Mouse (Mus musculus) forebrain, embryonic 14.5 days (tissue): ENCODE measurements around the gene Cep164. TPM values are rescaled to one million over a fixed set of nuclear protein-coding genes. Genes with fewer than 3 reads are reported as not detected.

Experiments
- ATAC-seq: fragments of 200-750 bp; cut with Nextera tagmentation; 2 replicates; pipeline ENCODE4 v1.8.0; 2017; ENCODE audit warnings: mild to moderate bottlenecking, moderate library complexity
- DNase-seq: peaks from one replicate; pipeline ENCODE4 v3.0.0-alpha.2; 2015; ENCODE audit warnings: low spot score
- H3K27ac ChIP-seq: fragments of 300-500 bp; sonication (generic); 2 replicates; pipeline ENCODE4 v1.5.1; 2014; ENCODE audit warnings: low read depth, mild to moderate bottlenecking, control low read depth, low read length, moderate library complexity
- H3K27me3 ChIP-seq: fragments of 300-500 bp; sonication (generic); replicated peaks from 2 replicates; pipeline ENCODE4 v1.6.1; 2014; ENCODE audit warnings: low read length, control low read depth, mixed read lengths; ENCODE audit not compliant: control insufficient read depth, insufficient read depth
- H3K36me3 ChIP-seq: fragments of 300-500 bp; sonication (generic); 2 replicates; pipeline ENCODE4 v1.6.1; 2014; ENCODE audit warnings: low read length, control low read depth; ENCODE audit not compliant: control insufficient read depth, insufficient read depth
- H3K4me1 ChIP-seq: fragments of 300-500 bp; sonication (generic); 2 replicates; pipeline ENCODE4 v1.6.1; 2014; ENCODE audit warnings: antibody characterized with exemption, low read length, control low read depth; ENCODE audit not compliant: control insufficient read depth, insufficient read depth
- H3K4me2 ChIP-seq: fragments of 300-500 bp; sonication (generic); 2 replicates; pipeline ENCODE4 v1.6.1; 2014; ENCODE audit warnings: mild to moderate bottlenecking, control low read depth, low read length
- H3K4me3 ChIP-seq: fragments of 300-500 bp; sonication (generic); 2 replicates; pipeline ENCODE4 v1.5.1; 2014; ENCODE audit warnings: low read depth, low read length, control low read depth
- H3K9ac ChIP-seq: fragments of 300-500 bp; sonication (generic); 2 replicates; pipeline ENCODE4 v1.6.1; 2014; ENCODE audit warnings: mild to moderate bottlenecking, low read length, control low read depth, moderate library complexity
- H3K9me3 ChIP-seq: fragments of 300-500 bp; sonication (generic); replicated peaks from 2 replicates; pipeline ENCODE4 v1.6.1; 2016; ENCODE audit warnings: low read length, control low read depth, mixed read lengths; ENCODE audit not compliant: control insufficient read depth
- WGBS: fragments of 180-500 bp; shearing (Covaris S2); extraction: QIAGEN DNeasy Blood & Tissue Kit; methylation state at CpG from one replicate; pipeline ENCODE4 v1.1.7; 2014; 5-methylcytosine and 5-hydroxymethylcytosine counted together
- polyA plus RNA-seq: library from polyadenylated mRNA; unstranded; fragments of >200 nt; fragmentation: Nextera tagmentation; extraction: Ambion mirVana; gene quantifications from 2 replicates; pipeline ENCODE4 v1.2.1, GENCODE M21; 2014

Cep164 gene
- polyA plus RNA-seq, 1 experiment from 2014 or later = 7.7 TPM

DNA sequence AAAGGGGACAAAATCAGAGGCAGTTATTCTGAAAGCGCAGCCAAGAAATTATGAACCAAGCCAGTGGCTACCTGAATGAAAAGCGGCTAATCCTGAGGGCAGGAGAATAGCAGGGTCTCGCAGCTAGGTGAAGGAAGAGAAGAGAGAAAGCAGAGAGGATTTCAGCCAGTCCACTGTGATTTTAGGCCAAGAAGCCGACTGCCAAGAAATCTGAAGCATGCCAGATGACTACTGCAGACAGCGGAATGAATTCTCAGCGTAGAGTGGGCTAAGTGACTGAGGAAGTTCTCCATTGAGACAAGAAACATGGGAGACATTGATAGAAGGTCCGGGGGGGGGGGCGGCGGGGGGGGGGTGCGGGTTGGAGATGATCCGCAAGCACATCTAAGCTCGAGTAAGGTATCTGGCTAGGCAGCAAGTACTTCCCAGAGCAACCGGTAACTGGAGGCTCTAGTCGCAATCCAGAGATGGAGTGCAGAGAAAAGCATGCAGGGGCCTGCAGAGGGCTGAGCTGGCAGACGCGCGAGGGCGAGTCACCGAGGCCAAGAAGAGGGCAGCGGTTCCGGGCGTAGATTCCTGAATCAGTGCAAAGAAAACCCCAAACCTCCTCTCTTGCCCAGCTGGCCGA, 714 bp downstream of the Cep164 start:
- 0 out of 2 replicates have a peak, but pooled peaks cover 5% of the 10 kb centered on the region for H3K36me3 ChIP-seq
- H3K27me3 ChIP-seq = no peaks in the 10 kb centered on the region
- H3K4me3 ChIP-seq = peak overlapping the region; percentile 61
- DNase-seq = peak; percentile 34
- H3K9me3 ChIP-seq = no peaks in the 10 kb centered on the region
- peak overlapping the region; percentile 70 for H3K9ac ChIP-seq
- ATAC-seq = peak; percentile 38
- 0 out of 2 replicates have a peak, but pooled peaks cover 5% of the 10 kb centered on the region for H3K4me1 ChIP-seq
- H3K4me2 ChIP-seq = peak overlapping the region; percentile 93
- H3K27ac ChIP-seq = peak overlapping the region; percentile 28; the same call in 1 of the 2 replicates
- 5% methylated on average over 23 of the region's 23 CpGs for WGBS

DNA sequence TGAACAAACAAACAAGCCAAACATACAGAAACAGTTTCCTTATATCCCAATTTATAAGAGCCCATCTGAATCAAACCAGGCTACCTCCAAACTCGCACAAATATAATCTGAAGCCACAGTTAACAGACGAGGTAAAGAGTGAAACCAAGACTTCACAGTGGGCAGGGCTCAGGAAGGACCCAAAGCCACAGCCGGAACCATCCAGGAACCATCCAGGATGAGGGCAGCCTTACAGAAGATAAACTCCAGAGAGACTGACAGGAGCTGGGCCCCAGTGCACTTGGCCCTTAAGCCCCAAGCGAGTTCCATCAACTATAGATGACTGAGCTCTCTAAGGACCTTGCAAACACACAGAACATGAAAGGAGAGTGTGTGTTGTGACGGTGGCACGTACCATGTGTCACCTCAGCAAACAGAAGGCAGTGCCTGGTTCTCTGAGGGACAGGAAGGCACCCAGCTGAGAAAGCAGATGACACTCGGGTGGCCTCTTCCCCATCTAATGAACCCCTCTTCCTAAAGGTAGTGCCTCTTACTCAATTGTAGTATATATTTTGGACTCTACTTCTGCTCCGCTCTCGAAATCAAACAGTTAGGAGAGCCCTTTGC, 10.0 kb downstream of the Cep164 start:
- Histone ChIP-seq H3K9ac (no peak overlapping the region), H3K36me3 (peaks cover 27% of the 10 kb centered on the region; the same call in 1 of the 2 replicates), H3K9me3 (no peaks in the 10 kb centered on the region), H3K4me1 (peaks cover 4% of the 10 kb centered on the region; the same call in 1 of the 2 replicates), H3K27me3 (no peaks in the 10 kb centered on the region), H3K27ac (no peak overlapping the region), H3K4me2 (no peak overlapping the region), H3K4me3 (no peak overlapping the region)
- ATAC-seq = no peak
- 90% methylated on average over 9 of the region's 9 CpGs for WGBS
- no peak for DNase-seq

DNA sequence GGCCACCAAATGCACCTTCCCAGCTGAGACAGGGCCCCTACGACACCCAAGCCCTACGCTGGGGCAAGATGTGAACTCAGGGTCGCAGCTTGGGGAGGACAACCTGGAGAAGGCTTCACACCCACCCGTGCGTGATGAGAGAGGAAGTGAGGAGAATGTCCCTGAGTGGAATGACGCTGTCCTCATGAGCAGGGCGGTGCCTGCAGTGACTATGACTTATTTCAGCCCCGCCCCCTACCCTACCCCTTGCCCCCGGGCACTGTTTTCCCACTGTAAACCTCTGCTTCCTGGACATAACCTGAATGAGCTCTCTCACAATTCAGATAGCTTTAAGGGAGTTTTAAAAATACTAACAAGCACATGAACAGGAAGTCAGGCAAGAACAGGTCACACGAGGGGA, 13.0 kb downstream of the Cep164 start:
- peak overlapping the region; percentile 23; the same call in 1 of the 2 replicates for H3K27ac ChIP-seq
- no peaks in the 10 kb centered on the region for H3K9me3 ChIP-seq
- no peak overlapping the region for H3K4me3 ChIP-seq
- no peak overlapping the region for H3K4me2 ChIP-seq
- no peak for ATAC-seq
- peaks cover 15% of the 10 kb centered on the region; the same call in 1 of the 2 replicates for H3K36me3 ChIP-seq
- H3K27me3 ChIP-seq = no peaks in the 10 kb centered on the region
- no peak for DNase-seq
- peaks cover 4% of the 10 kb centered on the region; the same call in 1 of the 2 replicates for H3K4me1 ChIP-seq
- WGBS = 91% methylated on average over 10 of the region's 10 CpGs
- no peak overlapping the region for H3K9ac ChIP-seq

DNA sequence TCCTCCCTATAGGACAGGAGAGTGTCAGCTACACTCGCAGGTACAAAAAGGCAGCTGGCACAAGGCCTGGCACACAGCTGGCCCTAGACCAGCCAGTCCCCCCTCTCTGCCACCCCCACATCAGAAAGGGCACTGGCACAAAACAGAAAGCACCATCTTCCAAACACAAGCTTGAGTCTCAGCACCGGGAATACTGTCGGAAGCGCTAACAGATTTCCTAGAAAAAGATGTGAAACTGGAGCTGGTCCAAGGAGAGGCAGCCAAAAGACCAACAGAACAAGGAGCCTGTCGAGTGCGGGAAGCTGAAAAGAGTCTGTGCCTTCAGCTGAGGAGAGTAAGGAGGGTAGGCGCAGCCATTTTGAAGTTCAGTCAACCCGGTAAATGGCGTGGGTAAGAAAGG, 13.4 kb downstream of the Cep164 start:
- 52% methylated on average over 9 of the region's 9 CpGs for WGBS

DNA sequence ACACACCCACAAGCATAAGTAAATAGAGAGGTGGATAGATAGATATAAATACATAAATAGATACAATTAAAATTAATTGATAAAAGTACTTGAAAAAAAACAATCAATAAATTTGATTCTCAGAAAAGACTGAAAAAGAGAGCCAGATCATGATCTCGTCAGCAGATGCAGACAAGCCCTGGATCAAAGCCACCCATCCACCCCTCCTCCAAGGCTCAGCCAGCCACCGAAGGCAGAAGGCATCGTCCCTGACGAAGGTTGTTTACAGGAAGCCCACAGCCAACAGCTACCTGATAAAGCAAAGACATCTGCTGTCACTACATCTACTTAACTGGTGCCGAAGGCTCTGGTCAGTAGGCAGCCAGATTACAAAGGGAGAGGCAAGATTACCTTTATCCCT, 16.5 kb downstream of the Cep164 start:
- no peak overlapping the region for H3K4me2 ChIP-seq
- H3K9ac ChIP-seq = no peak overlapping the region
- 60% methylated on average over 5 of the region's 5 CpGs for WGBS
- H3K4me1 ChIP-seq = peaks cover 4% of the 10 kb centered on the region; the same call in 1 of the 2 replicates
- H3K27ac ChIP-seq = no peak overlapping the region
- H3K9me3 ChIP-seq = no peaks in the 10 kb centered on the region
- H3K27me3 ChIP-seq = no peaks in the 10 kb centered on the region
- no peak overlapping the region for H3K4me3 ChIP-seq
- no peak for DNase-seq
- no peak for ATAC-seq
- peaks cover 19% of the 10 kb centered on the region; the same call in 1 of the 2 replicates for H3K36me3 ChIP-seq

More for the DNA sequence above, 13.4 kb downstream of the Cep164 start:
- peaks cover 4% of the 10 kb centered on the region; the same call in 1 of the 2 replicates for H3K4me1 ChIP-seq
- no peaks in the 10 kb centered on the region for H3K9me3 ChIP-seq
- ATAC-seq (peak; percentile 60; the same call in 1 of the 2 replicates), DNase-seq (peak; percentile 87)
- no peak overlapping the region for H3K4me2 ChIP-seq
- H3K27me3 ChIP-seq = no peaks in the 10 kb centered on the region
- peaks cover 15% of the 10 kb centered on the region; the same call in 1 of the 2 replicates for H3K36me3 ChIP-seq
- no peak overlapping the region for H3K9ac ChIP-seq
- no peak overlapping the region for H3K4me3 ChIP-seq
- peak overlapping the region; percentile 23; the same call in 1 of the 2 replicates for H3K27ac ChIP-seq

DNA sequence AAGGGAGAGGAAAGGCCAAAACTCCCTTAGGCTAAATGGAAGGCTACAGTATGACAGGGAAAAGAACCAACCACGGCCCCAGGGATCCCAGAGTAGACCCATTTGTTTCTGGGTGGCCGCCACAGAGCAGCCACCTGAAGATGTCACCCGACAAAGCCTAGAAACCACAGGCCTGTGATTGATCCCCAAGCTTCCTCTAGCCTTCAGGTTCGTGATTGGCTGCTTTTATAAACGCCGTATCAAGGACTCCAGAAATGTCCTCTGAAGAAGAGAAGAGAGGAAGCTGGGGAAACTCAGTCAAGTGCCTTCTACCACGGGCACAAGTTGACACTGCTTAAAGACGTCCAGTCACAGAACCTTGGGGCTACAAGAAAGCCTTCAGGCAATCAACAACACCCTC, 20.7 kb downstream of the Cep164 start:
- WGBS = 89% methylated on average over 8 of the region's 8 CpGs
- H3K9ac ChIP-seq = no peak overlapping the region
- H3K4me1 ChIP-seq = no peaks in the 10 kb centered on the region
- peaks cover 25% of the 10 kb centered on the region for H3K36me3 ChIP-seq
- no peak overlapping the region for H3K4me2 ChIP-seq
- H3K27me3 ChIP-seq = no peaks in the 10 kb centered on the region
- DNase-seq = no peak
- no peak for ATAC-seq
- no peaks in the 10 kb centered on the region for H3K9me3 ChIP-seq
- no peak overlapping the region for H3K4me3 ChIP-seq
- no peak overlapping the region for H3K27ac ChIP-seq

DNA sequence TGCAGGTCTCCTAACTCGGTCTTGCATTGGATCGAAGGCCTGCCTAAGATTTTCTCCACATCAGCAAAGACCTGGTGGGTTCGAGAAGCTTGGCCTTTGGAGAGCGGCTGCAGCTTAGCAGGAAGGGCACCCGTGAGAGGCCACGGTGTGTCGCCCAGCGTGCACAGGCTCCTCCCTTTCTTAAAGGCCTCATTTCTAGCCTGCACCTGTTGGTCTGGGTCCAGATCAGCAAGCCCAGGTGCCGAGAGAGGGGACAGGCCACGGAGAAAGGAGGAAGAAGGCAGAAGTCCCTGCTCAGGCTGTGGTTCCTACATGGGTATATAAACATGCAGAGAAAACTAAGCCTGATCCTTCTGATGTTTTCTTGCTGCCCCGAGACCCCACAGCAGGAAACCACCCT, 21.2 kb downstream of the Cep164 start:
- H3K9ac ChIP-seq = no peak overlapping the region
- DNase-seq (no peak), ATAC-seq (no peak)
- no peaks in the 10 kb centered on the region for H3K27me3 ChIP-seq
- no peak overlapping the region for H3K4me2 ChIP-seq
- no peak overlapping the region for H3K27ac ChIP-seq
- H3K36me3 ChIP-seq = peaks cover 25% of the 10 kb centered on the region
- no peaks in the 10 kb centered on the region for H3K9me3 ChIP-seq
- no peak overlapping the region for H3K4me3 ChIP-seq
- WGBS = 90% methylated on average over 11 of the region's 11 CpGs
- H3K4me1 ChIP-seq = no peaks in the 10 kb centered on the region

DNA sequence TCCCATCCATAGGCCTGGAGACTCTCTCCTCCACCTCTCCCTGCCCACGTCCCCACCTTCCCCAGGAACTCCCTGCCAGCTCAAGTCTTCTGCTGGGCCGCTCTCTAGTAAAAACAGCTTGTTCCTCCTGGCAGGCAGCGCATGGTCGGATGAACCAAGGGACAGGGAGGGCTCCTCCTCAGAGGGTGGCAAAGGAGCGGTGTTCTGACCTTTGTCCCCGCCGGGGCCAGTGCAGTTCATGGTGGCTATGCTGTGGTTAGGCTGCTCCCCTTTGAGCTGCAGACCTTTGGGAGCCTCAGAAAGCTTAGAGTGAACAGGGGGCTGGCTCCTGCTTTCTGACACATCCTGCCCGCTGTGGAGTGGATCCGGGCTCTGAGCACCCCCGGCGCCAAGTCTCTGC, 21.6 kb downstream of the Cep164 start:
- no peak for ATAC-seq

More for the DNA sequence above, 21.6 kb downstream of the Cep164 start:
- no peak for DNase-seq
- H3K27me3 ChIP-seq = no peaks in the 10 kb centered on the region
- H3K9ac ChIP-seq = 0 out of 2 replicates have a peak overlapping the region, but pooled peaks have one; percentile 5
- no peak overlapping the region for H3K4me2 ChIP-seq
- 97% methylated on average over 11 of the region's 11 CpGs for WGBS
- no peaks in the 10 kb centered on the region for H3K4me1 ChIP-seq
- no peak overlapping the region for H3K4me3 ChIP-seq
- no peaks in the 10 kb centered on the region for H3K9me3 ChIP-seq
- peaks cover 25% of the 10 kb centered on the region for H3K36me3 ChIP-seq
- no peak overlapping the region for H3K27ac ChIP-seq
